Mouse (Mus musculus) kidney, embryonic 16.5 days (tissue): Measurements from ENCODE around the gene Axin1. TPM values are rescaled to one million over a fixed set of nuclear protein-coding genes. Genes with fewer than 3 reads are reported as not detected.
A peak's percentile ranks its signal among the peaks of the same experiment; 100 is the strongest.

Experiments used
- ATAC-seq: fragments of 200-750 bp; cut with Nextera tagmentation; 2 replicates; pipeline ENCODE4 v1.8.0; 2017; ENCODE audit warnings: moderate TSS enrichment; ENCODE audit not compliant: low FRiP score, low TSS enrichment
- H3K27ac ChIP-seq: fragments of 300-500 bp; sonication (generic); 2 replicates; pipeline ENCODE4 v1.5.1; 2014; ENCODE audit warnings: low read length
- H3K27me3 ChIP-seq: fragments of 300-500 bp; sonication (generic); 2 replicates; pipeline ENCODE4 v1.6.1; 2014; ENCODE audit warnings: low read length, control low read depth, mixed read lengths; ENCODE audit not compliant: insufficient read depth
- H3K36me3 ChIP-seq: fragments of 300-500 bp; sonication (generic); 2 replicates; pipeline ENCODE4 v1.6.1; 2014; ENCODE audit warnings: low read length, control low read depth, mixed read lengths; ENCODE audit not compliant: insufficient read depth
- H3K4me1 ChIP-seq: fragments of 300-500 bp; sonication (generic); 2 replicates; pipeline ENCODE4 v1.6.1; 2014; ENCODE audit warnings: low read length, control low read depth, mixed read lengths; ENCODE audit not compliant: insufficient read depth
- H3K4me2 ChIP-seq: fragments of 300-500 bp; sonication (generic); replicated peaks from 2 replicates; pipeline ENCODE4 v1.6.1; 2014; ENCODE audit warnings: low read depth, low read length
- H3K4me3 ChIP-seq: fragments of 300-500 bp; sonication (generic); 2 replicates; pipeline ENCODE4 v1.5.1; 2014; ENCODE audit warnings: mild to moderate bottlenecking, low read length
- H3K9ac ChIP-seq: fragments of 300-500 bp; sonication (generic); replicated peaks from 2 replicates; pipeline ENCODE4 v1.6.1; 2014; ENCODE audit warnings: low read length
- H3K9me3 ChIP-seq: fragments of 300-500 bp; sonication (generic); 2 replicates; pipeline ENCODE4 v1.6.1; 2016; ENCODE audit warnings: low read length, control low read depth
- WGBS: fragments of 180-500 bp; shearing (Covaris S2); extraction: QIAGEN DNeasy Blood & Tissue Kit; methylation state at CpG from one replicate; pipeline ENCODE4 v1.1.7; 2014; 5-methylcytosine and 5-hydroxymethylcytosine counted together
- polyA plus RNA-seq: library from polyadenylated mRNA; unstranded; fragments of >200 nt; fragmentation: Nextera tagmentation; extraction: Ambion mirVana; gene quantifications from 2 replicates; pipeline ENCODE4 v1.2.1, GENCODE M21; 2015

Axin1 gene
- polyA plus RNA-seq, 1 experiment from 2014 or later: 11.7 TPM

DNA sequence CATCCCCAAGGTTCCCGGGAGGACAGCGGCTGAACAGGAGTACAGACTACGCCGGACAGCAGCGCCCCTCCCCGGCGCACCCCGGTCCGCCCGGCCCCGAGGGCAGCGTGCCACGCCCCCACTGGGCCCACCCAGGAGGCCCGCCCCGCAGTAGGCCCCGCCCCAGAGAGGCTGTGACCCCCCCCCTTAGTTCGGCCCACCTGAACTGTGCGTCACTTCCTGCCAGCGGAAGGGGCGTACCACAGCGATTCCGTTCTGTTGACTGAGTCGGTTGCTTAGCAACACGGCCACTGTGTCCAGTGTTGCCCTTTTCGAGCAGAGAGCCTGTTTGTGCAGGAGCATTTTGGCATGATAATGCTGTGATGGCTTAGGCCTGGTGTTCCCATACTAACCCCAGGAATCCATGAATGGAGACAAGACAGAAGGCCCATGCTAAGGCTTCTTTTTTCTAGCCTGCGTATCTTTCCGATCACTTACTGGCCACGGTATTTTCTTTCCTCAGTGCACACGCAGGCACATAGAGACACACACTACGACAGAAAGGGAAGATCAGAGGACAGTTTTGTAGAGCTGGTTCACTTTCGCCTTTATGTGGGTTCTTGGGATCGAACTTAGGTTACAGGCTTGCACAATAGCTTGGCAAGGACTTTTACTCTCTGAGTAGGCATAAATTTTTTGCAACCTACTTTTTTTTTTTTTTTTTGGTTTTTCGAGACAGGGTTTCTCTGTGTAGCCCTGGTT lies 105.8 kb downstream of the Axin1 start, which contains the start of gene Fam234a:
Gene Fam234a, minus strand, starts transcription at position 142 of the 741 bp plus-strand sequence.
- Histone ChIP-seq H3K4me2 (peak within 1 kb of the TSS; percentile 81), H3K9ac (peak within 1 kb of the TSS; percentile 80), H3K27ac (peak within 1 kb of the TSS; percentile 86), H3K9me3 (no peaks in the 10 kb centered on the region), H3K4me3 (peak within 1 kb of the TSS; percentile 83), H3K4me1 (peaks cover 12% of the 10 kb centered on the region), H3K36me3 (no peaks in the 10 kb centered on the region), H3K27me3 (no peaks in the 10 kb centered on the region)
- WGBS: 13% methylated on average over 21 of the region's 33 CpGs
- ATAC-seq: peak; percentile 98

Other genes with a start within 250 kb of the Axin1 start
- 33.5 and 33.7 TPM in 2 replicates for gene Rab40c, start 219.0 kb upstream of the Axin1 start, polyA plus RNA-seq
- gene Pigq, start 193.8 kb upstream of the Axin1 start, polyA plus RNA-seq: 85.8 and 95.9 TPM in 2 replicates
- gene Nhlrc4, start 193.7 kb upstream of the Axin1 start, polyA plus RNA-seq: 1.8 and 3.7 TPM in 2 replicates
- 8.1 and 9.5 TPM in 2 replicates for gene A930017K11Rik, start 186.1 kb upstream of the Axin1 start, polyA plus RNA-seq
- gene Capn15, start 152.9 kb upstream of the Axin1 start, polyA plus RNA-seq: 26.0 and 30.7 TPM in 2 replicates
- 30.7 and 41.0 TPM in 2 replicates for gene Rab11fip3, start 69.1 kb upstream of the Axin1 start, polyA plus RNA-seq
- gene Decr2, start 48.4 kb upstream of the Axin1 start, polyA plus RNA-seq: 46.9 and 52.3 TPM in 2 replicates
- gene Nme4, start 43.1 kb upstream of the Axin1 start, polyA plus RNA-seq: 103 and 112 TPM in 2 replicates
- 6.5 and 7.1 TPM in 2 replicates for gene Tmem8, start 25.4 kb upstream of the Axin1 start, polyA plus RNA-seq
- gene Mrpl28, start 15.2 kb upstream of the Axin1 start, polyA plus RNA-seq: 216 and 238 TPM in 2 replicates
- gene Pdia2, start 60.4 kb downstream of the Axin1 start, polyA plus RNA-seq: 0.52 and 0.89 TPM in 2 replicates
- gene Rgs11, start 64.3 kb downstream of the Axin1 start, polyA plus RNA-seq: 17.7 and 19.4 TPM in 2 replicates
- gene Arhgdig, start 69.1 kb downstream of the Axin1 start, polyA plus RNA-seq: 6.4 TPM in 2 replicates
- 73.6 and 74.3 TPM in 2 replicates for gene Fam234a, start 105.6 kb downstream of the Axin1 start, polyA plus RNA-seq
- 97.7 and 108 TPM in 2 replicates for gene Luc7l, start 114.2 kb downstream of the Axin1 start, polyA plus RNA-seq